Mouse (Mus musculus) erythroblast, embryonic 14.5 days (primary cell): ENCODE results near the gene Mlycd.

ENCODE experiments used
- GATA1 ChIP-seq: IDR thresholded peaks from 2 replicates; pipeline ENCODE4 v1.6.1; 2012; ENCODE audit warnings: low read length, inconsistent platforms, mixed read lengths
- TAL1 ChIP-seq: IDR thresholded peaks from 3 replicates; pipeline ENCODE4 v1.6.1; 2012; ENCODE audit warnings: low read length, inconsistent platforms, mixed read lengths

- no peak for TF ChIP-seq GATA1
- TF ChIP-seq TAL1: no peak
Measured at GRCm38 (mm10) chr8:119446211-119446989, 51.7 kb downstream of the Mlycd start, which contains the start of gene Necab2.
